Comparison of ENCODE assay signal across 21 mouse cellular contexts in the genomic region with DNA sequence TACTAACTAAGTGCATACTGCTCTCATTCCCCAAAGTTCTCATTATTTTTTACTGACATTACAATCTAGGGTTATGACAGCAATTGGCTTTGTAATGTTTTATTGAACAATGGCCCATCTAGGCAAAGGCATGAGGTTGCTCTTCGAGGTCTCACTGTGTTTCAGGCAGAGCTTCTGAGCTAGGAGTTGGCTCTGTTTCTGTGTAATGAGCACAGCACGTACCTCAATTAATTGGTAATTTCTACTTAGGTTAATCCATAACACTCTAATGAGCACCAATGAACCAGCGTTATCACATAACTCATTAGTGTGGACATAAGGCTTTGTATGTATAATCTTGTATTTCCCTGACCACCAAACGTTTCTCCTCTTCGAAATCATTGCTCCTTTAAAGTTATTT.
DNase-seq lines count a peak whose midpoint lies in the region; ATAC-seq lines count a peak whose summit lies in the region.
"Had no signal": no experiment of that assay in that cellular context is flagged by ENCODE, and none has a peak within 500 bp of the region (broad histone marks: within the 10 kb centered on the region; RNA-seq: fewer than 3 reads in every experiment).

No protein-coding gene starts in this region.

- H3K4me3 ChIP-seq in embryonic facial prominence, embryonic 14.5 days (ENCODE audit: low read depth, low read length), result no peak overlapping the region
- H3K4me3 ChIP-seq in embryonic facial prominence, embryonic 10.5 days, result no peak overlapping the region
- no peak overlapping the region for H3K4me3 ChIP-seq in midbrain, embryonic 10.5 days

- no peak overlapping the region for H3K27ac ChIP-seq in embryonic facial prominence, embryonic 14.5 days (replicated peaks; ENCODE audit: low read depth, low read length)
- no peak overlapping the region for H3K27ac ChIP-seq in embryonic facial prominence, embryonic 10.5 days (replicated peaks)
- no peak overlapping the region for H3K27ac ChIP-seq in midbrain, embryonic 10.5 days (replicated peaks)

- DNase-seq in embryonic facial prominence, embryonic 14.5 days (ENCODE audit: low spot score), result peak; percentile 6
- DNase-seq in embryonic facial prominence, embryonic 10.5 days (ENCODE audit: low spot score), result no peak
- DNase-seq in retina, embryonic 14.5 days (ENCODE audit: low spot score), result peak; percentile 61
- peak; percentile 57 for DNase-seq in retina, postnatal 1 day
- DNase-seq in midbrain, embryonic 10.5 days (ENCODE audit: low spot score), result no peak
- no peak for DNase-seq in heart, adult 9 months (ENCODE audit: low spot score in 2 of 2)
- DNase-seq: adrenal gland, adult 2 months; adrenal gland, adult 8-10 months; adrenal gland, postnatal 10 days; adrenal gland, postnatal 14 days; adrenal gland, postnatal 25 days; adrenal gland, postnatal 36 days; B cell, adult 2 months; cerebellum, adult 11 months; cerebellum, adult 11-12 months; cerebellum, adult 18-20 months had no signal

- H3K36me3 ChIP-seq in embryonic facial prominence, embryonic 14.5 days (ENCODE audit: control insufficient read depth, insufficient read depth, low read length), result no peaks in the 10 kb centered on the region
- H3K36me3 ChIP-seq in embryonic facial prominence, embryonic 10.5 days (replicated peaks), result no peaks in the 10 kb centered on the region
- H3K36me3 ChIP-seq in midbrain, embryonic 10.5 days, result no peaks in the 10 kb centered on the region
- H3K36me3 ChIP-seq: G1E had no signal

- H3K9ac ChIP-seq in embryonic facial prominence, embryonic 14.5 days (ENCODE audit: low read depth, low read length), result no peak overlapping the region

- ATAC-seq in embryonic facial prominence, embryonic 14.5 days (ENCODE audit: low read depth), result no peak
- ATAC-seq: activated CD4-positive, CD25-positive, alpha-beta regulatory T cell, adult 4 months; CD4-positive, CD25-positive, alpha-beta regulatory T cell, adult 4 months; Patski had no signal

- H3K27me3 ChIP-seq in embryonic facial prominence, embryonic 14.5 days (replicated peaks; ENCODE audit: control insufficient read depth, insufficient read depth, low read length), result no peaks in the 10 kb centered on the region
- no peaks in the 10 kb centered on the region for H3K27me3 ChIP-seq in embryonic facial prominence, embryonic 10.5 days (replicated peaks; ENCODE audit: low read depth, poor library complexity, severe bottlenecking)
- no peaks in the 10 kb centered on the region for H3K27me3 ChIP-seq in midbrain, embryonic 10.5 days (ENCODE audit: low read depth, poor library complexity, severe bottlenecking)
- H3K27me3 ChIP-seq: CH12.LX had no signal

- H3K4me1 ChIP-seq in embryonic facial prominence, embryonic 14.5 days (ENCODE audit: control insufficient read depth, insufficient read depth, low read length), result no peaks in the 10 kb centered on the region
- peaks cover 6% of the 10 kb centered on the region; the same call in 1 of the 2 replicates for H3K4me1 ChIP-seq in embryonic facial prominence, embryonic 10.5 days
- no peaks in the 10 kb centered on the region for H3K4me1 ChIP-seq in midbrain, embryonic 10.5 days

- no peaks in the 10 kb centered on the region for H3K9me3 ChIP-seq in embryonic facial prominence, embryonic 14.5 days (ENCODE audit: control insufficient read depth, low read length)
- H3K9me3 ChIP-seq in embryonic facial prominence, embryonic 10.5 days, result no peaks in the 10 kb centered on the region
- no peaks in the 10 kb centered on the region for H3K9me3 ChIP-seq in midbrain, embryonic 10.5 days (replicated peaks)

- H3K4me2 ChIP-seq in embryonic facial prominence, embryonic 14.5 days (ENCODE audit: low read depth, low read length), result no peak overlapping the region

- WGBS in embryonic facial prominence, embryonic 14.5 days, result 80% methylated on average over 5 of the region's 5 CpGs
- WGBS in embryonic facial prominence, embryonic 10.5 days, result 88% methylated on average over 5 of the region's 5 CpGs
- WGBS in midbrain, embryonic 10.5 days, result 86% methylated on average over 5 of the region's 5 CpGs

Comparison
In these comparisons a context has a peak if more than half of its experiments do, and no peak if none do; other contexts are left out.
1. DNase-seq: peak in embryonic facial prominence, embryonic 14.5 days (single experiment), retina, embryonic 14.5 days (single experiment) and retina, postnatal 1 day (single experiment); none in embryonic facial prominence, embryonic 10.5 days (single experiment), midbrain, embryonic 10.5 days (single experiment) and heart, adult 9 months (0 of 2).